Mouse (Mus musculus) lung, postnatal 0 days (tissue): ENCODE data around the gene Rftn1.

ENCODE experiments used
- CTCF ChIP-seq: IDR thresholded peaks from 2 replicates; pipeline ENCODE4 v1.5.1; 2016; ENCODE audit warnings: antibody characterized with exemption, mild to moderate bottlenecking
- EP300 ChIP-seq: IDR thresholded peaks from 2 replicates; pipeline ENCODE4 v1.6.1; 2016; ENCODE audit warnings: antibody characterized with exemption, mild to moderate bottlenecking, control low read depth

- TF ChIP-seq CTCF, result no peak
- TF ChIP-seq EP300, result no peak
Measured at GRCm38 (mm10) chr17:50126545-50126944, 63.9 kb downstream of the Rftn1 start.
